Mouse (Mus musculus): ENCODE data around the gene Pmpca.

Pmpca gene

GRCm38 (mm10) chr2:26389154-26389690, at the start of gene Pmpca, which contains the start of gene Entr1:
Gene Pmpca (plus strand): TSS chr2:26389339.
Gene Entr1 (minus strand): TSS chr2:26389316.
- DNase-seq (ENCODE audit: low read depth, low spot score) = peak; percentile 93

- DNase-seq (ENCODE audit: low read depth, low spot score) = no peak
Measured at GRCm38 (mm10) chr2:26341510-26341981, 47.6 kb upstream of the Pmpca start.

GRCm38 (mm10) chr2:26342044-26342443, 47.1 kb upstream of the Pmpca start:
- DNase-seq (ENCODE audit: low read depth, low spot score) = peak; percentile 27

GRCm38 (mm10) chr2:26342609-26343490, 46.3 kb upstream of the Pmpca start:
- DNase-seq (ENCODE audit: low read depth, low spot score) = peak; percentile 81

- no peak for DNase-seq (ENCODE audit: low read depth, low spot score)
Measured at GRCm38 (mm10) chr2:26348241-26348640, 40.9 kb upstream of the Pmpca start.

- peak; percentile 94 for DNase-seq (ENCODE audit: low read depth, low spot score)
Measured at GRCm38 (mm10) chr2:26351358-26352290, 37.5 kb upstream of the Pmpca start, which contains the start of gene Dnlz. Gene Dnlz (minus strand): TSS chr2:26352110.

- no peak for DNase-seq (ENCODE audit: low read depth, low spot score)
Measured at GRCm38 (mm10) chr2:26352291-26352910, 36.7 kb upstream of the Pmpca start.

GRCm38 (mm10) chr2:26353066-26353980, 35.8 kb upstream of the Pmpca start:
- DNase-seq (ENCODE audit: low read depth, low spot score) = no peak

- no peak for DNase-seq (ENCODE audit: low read depth, low spot score)
Measured at GRCm38 (mm10) chr2:26354401-26354800, 34.7 kb upstream of the Pmpca start.

- DNase-seq (ENCODE audit: low read depth, low spot score) = no peak
Measured at GRCm38 (mm10) chr2:26356231-26356630, 32.9 kb upstream of the Pmpca start.

- peak; percentile 28 for DNase-seq (ENCODE audit: low read depth, low spot score)
Measured at GRCm38 (mm10) chr2:26356678-26357077, 32.5 kb upstream of the Pmpca start.

GRCm38 (mm10) chr2:26357484-26357883, 31.7 kb upstream of the Pmpca start:
- DNase-seq (ENCODE audit: low read depth, low spot score) = peak; percentile 70

GRCm38 (mm10) chr2:26358667-26359320, 30.3 kb upstream of the Pmpca start:
- no peak for DNase-seq (ENCODE audit: low read depth, low spot score)

GRCm38 (mm10) chr2:26359983-26360382, 29.2 kb upstream of the Pmpca start:
- DNase-seq (ENCODE audit: low read depth, low spot score) = no peak

GRCm38 (mm10) chr2:26360772-26361171, 28.4 kb upstream of the Pmpca start, which contains the start of gene Card9:
Gene Card9 (minus strand): TSS chr2:26360918.
- DNase-seq (ENCODE audit: low read depth, low spot score) = no peak

GRCm38 (mm10) chr2:26362991-26363390, 26.1 kb upstream of the Pmpca start:
- DNase-seq (ENCODE audit: low read depth, low spot score) = no peak

GRCm38 (mm10) chr2:26363481-26363880, 25.7 kb upstream of the Pmpca start:
- no peak for DNase-seq (ENCODE audit: low read depth, low spot score)

- DNase-seq (ENCODE audit: low read depth, low spot score) = no peak
Measured at GRCm38 (mm10) chr2:26364738-26365465, 24.2 kb upstream of the Pmpca start.

GRCm38 (mm10) chr2:26367911-26368310, 21.2 kb upstream of the Pmpca start:
- DNase-seq (ENCODE audit: low read depth, low spot score) = no peak
